Mouse (Mus musculus) bone marrow, adult 2 months (tissue): ENCODE data around the gene Fgfr1op. TPM values are rescaled to one million over a fixed set of nuclear protein-coding genes. Genes with fewer than 3 reads are reported as not detected.

Source experiments
- H3K27ac ChIP-seq: fragments of 200-500 bp; 2 replicates; pipeline ENCODE4 v1.5.1; 2012; ENCODE audit warnings: low read depth, mild to moderate bottlenecking, control low read depth, inconsistent platforms, low read length; ENCODE audit not compliant: control insufficient read depth, poor library complexity, insufficient read depth
- H3K4me1 ChIP-seq: fragments of 200-500 bp; 2 replicates; pipeline ENCODE4 v1.6.1; 2011; ENCODE audit warnings: low read length; ENCODE audit not compliant: control insufficient read depth, insufficient read depth
- H3K4me3 ChIP-seq: fragments of 200-500 bp; replicated peaks from 2 replicates; pipeline ENCODE3; 2011; ENCODE audit warnings: mild to moderate bottlenecking, low read depth, low read length, control low read depth; ENCODE audit not compliant: control insufficient read depth
- CTCF ChIP-seq: fragments of 200-500 bp; IDR thresholded peaks from 2 replicates; pipeline ENCODE4 v1.5.1; 2011; ENCODE audit warnings: low read length, control low read depth; ENCODE audit not compliant: control insufficient read depth, insufficient read depth
- POLR2A ChIP-seq: fragments of 200-500 bp; IDR thresholded peaks from 2 replicates; pipeline ENCODE4 v1.6.1; 2011; ENCODE audit warnings: low read depth, mild to moderate bottlenecking, control low read depth, low read length, borderline replicate concordance; ENCODE audit not compliant: control insufficient read depth
- WGBS: fragments of 180-500 bp; shearing (Covaris S2); methylation state at CpG from one replicate; pipeline ENCODE4 v1.1.7; 2018; 5-methylcytosine and 5-hydroxymethylcytosine counted together
- polyA plus RNA-seq: library from polyadenylated mRNA; stranded (reverse); fragments of >200 nt; gene quantifications from 2 replicates; pipeline ENCODE4 v1.2.4, GENCODE M21; 2011; ENCODE audit warnings: low replicate concordance; ENCODE audit not compliant: missing spikeins, insufficient read depth, insufficient read length

The Fgfr1op gene
- polyA plus RNA-seq, 1 experiment: 23.3 TPM

DNA sequence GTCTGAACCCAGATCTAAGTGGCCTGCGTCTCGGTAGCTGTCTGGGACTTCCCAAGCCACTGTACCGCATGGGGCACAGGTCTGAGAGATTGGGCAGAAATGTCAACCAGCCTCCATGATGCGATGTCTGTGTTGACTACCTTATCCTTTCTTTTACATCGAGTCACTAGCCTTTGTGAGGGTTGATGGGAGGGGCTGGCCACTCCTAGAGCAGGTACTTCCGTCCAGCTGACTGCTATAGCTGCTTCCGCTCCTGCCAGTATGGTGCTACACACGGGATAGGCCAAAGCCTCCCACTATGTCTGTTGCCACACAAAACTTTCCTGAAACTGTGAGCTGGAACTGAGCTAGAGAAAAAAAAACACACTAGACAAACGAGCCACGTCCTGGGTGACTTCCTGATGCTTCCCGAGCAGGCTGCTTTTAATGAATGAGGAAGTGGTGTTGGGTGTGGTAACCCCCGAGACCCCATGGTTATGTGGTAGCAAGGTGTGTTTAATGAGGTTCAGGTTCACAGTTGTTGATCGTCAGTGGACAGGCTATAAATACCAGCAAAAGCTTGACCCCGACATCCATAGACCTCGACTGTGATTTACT is 68.4 kb downstream of the Fgfr1op start:
- TF ChIP-seq POLR2A (no peak), CTCF (no peak)
- 40% methylated on average over 15 of the region's 15 CpGs for WGBS
- H3K4me3 ChIP-seq: no peak overlapping the region
- peaks cover 12% of the 10 kb centered on the region for H3K4me1 ChIP-seq
- peak overlapping the region; percentile 37 for H3K27ac ChIP-seq

DNA sequence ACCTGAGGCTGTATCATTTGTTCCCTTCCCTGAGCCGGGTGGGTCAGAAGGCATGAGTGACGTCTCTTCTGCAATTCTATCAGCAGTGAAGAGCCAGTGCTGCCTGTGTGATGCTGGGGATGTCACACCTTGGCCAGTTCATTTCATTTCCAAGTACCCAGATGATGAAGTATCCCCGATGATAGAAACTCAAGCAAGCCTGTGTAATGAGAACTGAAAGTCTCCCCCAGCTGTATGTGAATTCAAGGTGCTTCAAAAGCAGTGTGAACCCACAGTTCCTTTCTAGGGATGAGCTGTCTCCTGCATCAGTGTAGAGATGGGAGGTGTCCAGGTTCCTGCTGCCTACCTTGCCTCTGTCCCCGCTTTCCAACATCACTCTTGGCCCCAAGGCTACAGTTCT is 69.2 kb downstream of the Fgfr1op start:
- TF ChIP-seq CTCF (no peak), POLR2A (no peak)
- H3K4me3 ChIP-seq: no peak overlapping the region
- no peak overlapping the region for H3K27ac ChIP-seq
- H3K4me1 ChIP-seq: peaks cover 12% of the 10 kb centered on the region
- WGBS: 57% methylated on average over 4 of the region's 4 CpGs

DNA sequence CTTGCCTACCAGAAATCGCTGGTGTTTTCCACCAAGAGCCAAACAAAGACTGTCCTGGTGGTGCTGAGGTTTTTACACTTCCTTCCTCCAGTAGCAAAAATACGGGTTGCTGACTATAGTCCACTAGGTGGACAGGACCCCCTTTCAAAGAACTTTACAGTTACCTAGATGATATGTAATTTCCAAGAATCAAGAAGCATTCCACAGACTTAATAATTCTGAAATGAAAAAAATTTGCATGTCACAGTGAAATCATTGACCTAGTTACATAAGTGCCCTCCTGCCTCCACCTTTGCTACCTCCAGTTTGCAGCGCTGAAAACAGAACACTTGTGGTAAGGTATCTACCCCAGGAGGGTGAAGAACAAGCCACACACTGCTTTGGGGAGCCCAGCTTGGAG is 70.4 kb downstream of the Fgfr1op start, which contains the start of gene Ccr6:
Gene Ccr6 (plus strand): TSS at position 301 of the 400 bp plus-strand sequence.
- Histone ChIP-seq H3K4me3 (no peak within 1 kb of the TSS), H3K27ac (no peak within 1 kb of the TSS), H3K4me1 (peaks cover 12% of the 10 kb centered on the region)
- 6% methylated on average over 3 of the region's 3 CpGs for WGBS
- TF ChIP-seq CTCF (no peak), POLR2A (no peak)

DNA sequence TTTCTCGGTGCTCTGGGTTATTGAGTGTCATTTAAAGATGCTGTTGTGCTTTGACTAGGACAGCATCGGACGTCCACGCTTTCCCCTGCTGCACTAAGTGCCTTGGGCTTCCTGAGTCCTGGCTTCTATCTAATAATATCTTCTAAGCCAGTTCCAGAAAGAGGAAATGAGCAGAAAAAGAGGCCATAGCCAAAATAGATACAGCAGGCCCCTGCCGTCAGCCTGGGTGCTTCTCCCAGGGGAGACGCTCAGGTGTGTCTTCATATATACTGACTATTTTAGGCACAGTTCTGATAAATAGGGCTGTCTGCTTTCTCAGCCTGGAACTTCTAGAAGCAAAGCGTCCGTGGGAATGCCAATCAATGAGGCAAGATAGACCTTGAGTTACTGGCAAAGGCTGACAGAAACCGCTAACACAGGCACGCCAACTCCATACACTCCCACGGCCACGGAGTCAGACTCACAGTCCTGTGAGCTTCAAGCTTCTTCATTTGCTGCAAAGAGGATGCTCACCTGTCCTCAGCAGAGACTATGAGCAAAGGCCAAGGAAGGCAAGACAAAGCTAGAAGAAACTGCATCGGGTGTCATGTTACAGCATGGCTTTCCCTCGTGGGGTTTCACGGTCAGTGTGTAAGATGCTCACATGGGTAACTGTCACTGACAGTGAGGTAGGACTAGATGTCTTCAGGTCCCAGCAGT is 72.9 kb downstream of the Fgfr1op start:
- WGBS: 49% methylated on average over 15 of the region's 15 CpGs
- peaks cover 12% of the 10 kb centered on the region for H3K4me1 ChIP-seq
- H3K4me3 ChIP-seq: no peak overlapping the region
- no peak for TF ChIP-seq CTCF
- no peak for TF ChIP-seq POLR2A
- H3K27ac ChIP-seq: no peak overlapping the region; the same call in 1 of the 2 replicates

DNA sequence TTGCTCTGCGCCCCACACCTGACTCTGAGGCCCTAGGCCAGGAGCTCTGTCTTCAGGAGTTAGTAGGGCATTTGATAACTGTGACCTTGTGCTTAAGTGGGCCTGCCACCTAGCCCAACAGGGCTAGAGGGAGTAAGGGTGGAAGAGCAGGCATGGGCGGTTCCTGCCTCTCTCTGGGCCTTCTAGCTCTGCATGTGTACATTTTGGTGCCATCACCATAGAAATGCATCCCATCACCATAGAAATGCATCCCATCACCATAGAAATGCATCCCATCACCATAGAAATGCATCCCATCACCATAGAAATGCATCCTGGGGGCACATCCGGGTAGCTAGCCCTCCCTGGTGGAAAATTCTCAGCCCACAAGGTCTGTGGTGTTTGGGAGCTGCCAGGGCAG is 74.3 kb downstream of the Fgfr1op start:
- 59% methylated on average over 3 of the region's 3 CpGs for WGBS
- TF ChIP-seq POLR2A (no peak), CTCF (no peak)
- H3K27ac ChIP-seq: no peak overlapping the region
- H3K4me1 ChIP-seq: peaks cover 8% of the 10 kb centered on the region; the same call in 1 of the 2 replicates
- H3K4me3 ChIP-seq: no peak overlapping the region

DNA sequence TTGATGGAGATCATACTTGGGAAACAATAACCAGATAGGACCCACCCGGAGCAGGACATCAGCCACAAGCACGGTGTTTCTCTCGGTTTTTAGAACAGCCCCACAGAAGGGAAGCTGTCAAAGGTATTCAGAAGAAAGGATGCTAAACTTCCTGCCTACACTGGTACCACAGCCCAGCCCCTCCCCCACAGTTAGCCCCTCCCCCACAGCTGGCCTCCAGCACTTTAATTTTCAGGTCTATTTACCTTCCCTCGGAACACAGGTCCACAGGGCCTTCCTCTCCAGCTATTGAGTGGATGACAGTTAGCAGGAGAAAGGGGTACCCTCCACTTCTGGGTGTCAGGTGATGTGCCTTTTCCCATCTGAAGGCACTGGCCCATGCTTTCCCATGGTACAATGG is 75.2 kb downstream of the Fgfr1op start:
- WGBS: 42% methylated on average over 4 of the region's 4 CpGs

DNA sequence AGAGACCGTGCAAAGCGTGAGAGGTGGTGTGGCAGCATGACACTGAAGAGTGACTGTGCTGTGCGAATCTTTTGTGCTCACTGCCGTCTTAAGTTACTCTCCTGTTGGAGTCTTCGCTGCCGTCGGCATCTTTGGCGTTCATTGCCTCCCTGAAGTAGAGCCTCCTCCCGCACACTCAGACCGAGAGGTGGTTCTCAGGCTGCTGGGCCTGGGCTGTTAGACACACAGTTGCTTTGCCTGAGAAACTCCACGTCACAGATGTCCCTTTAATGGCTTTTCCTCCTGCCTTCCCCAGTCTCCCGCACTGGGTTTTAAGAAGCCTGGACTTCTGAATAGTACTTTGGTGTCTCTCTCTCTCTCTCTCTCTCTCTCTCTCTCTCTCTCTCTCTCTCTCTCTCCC is 76.3 kb downstream of the Fgfr1op start:
- WGBS: 85% methylated on average over 12 of the region's 12 CpGs
- no peak for TF ChIP-seq POLR2A
- TF ChIP-seq CTCF: no peak
- H3K27ac ChIP-seq: no peak overlapping the region
- H3K4me3 ChIP-seq: no peak overlapping the region
- H3K4me1 ChIP-seq: peaks cover 5% of the 10 kb centered on the region; the same call in 1 of the 2 replicates

More for the DNA sequence above, 75.2 kb downstream of the Fgfr1op start:
- Histone ChIP-seq H3K4me3 (no peak overlapping the region), H3K4me1 (peaks cover 7% of the 10 kb centered on the region; the same call in 1 of the 2 replicates), H3K27ac (no peak overlapping the region)
- TF ChIP-seq CTCF: no peak
- no peak for TF ChIP-seq POLR2A

DNA sequence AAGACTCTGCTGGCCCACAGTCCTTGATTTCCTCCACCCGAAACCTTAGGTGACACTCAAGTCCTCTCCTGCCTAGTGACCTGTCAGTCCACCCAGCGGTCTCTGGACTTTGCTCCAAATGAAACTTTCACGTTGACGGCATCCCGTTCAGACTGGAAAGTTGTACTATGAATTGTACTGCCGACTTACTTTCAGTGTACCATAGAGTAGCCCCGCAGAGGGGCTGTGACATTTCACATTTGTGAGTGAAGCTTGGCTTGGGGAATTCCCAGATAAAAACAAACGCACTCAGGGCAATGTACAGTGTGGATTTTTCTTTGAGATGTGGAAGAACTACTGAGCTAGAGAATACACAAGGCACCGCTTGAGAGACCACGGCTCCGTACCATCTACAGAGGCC is 76.9 kb downstream of the Fgfr1op start:
- TF ChIP-seq POLR2A (no peak), CTCF (no peak)
- Histone ChIP-seq H3K4me1 (peaks cover 5% of the 10 kb centered on the region; the same call in 1 of the 2 replicates), H3K27ac (no peak overlapping the region), H3K4me3 (no peak overlapping the region)
- WGBS: 79% methylated on average over 11 of the region's 11 CpGs
